Mouse (Mus musculus) ES-E14 (cell line): ENCODE measurements around the gene Iqgap1. TPM values are rescaled to one million over a fixed set of nuclear protein-coding genes. Genes with fewer than 3 reads are reported as not detected.
"Not testable (repeated sequence)": the region's sequence is repeated elsewhere in the genome, so short reads cannot be mapped to it uniquely, and the experiment has no call there.

Experiments used
- DNase-seq: peaks from one replicate; pipeline ENCODE4 v3.0.0-alpha.2; 2013; ENCODE audit warnings: low read depth, low spot score
- H3K27ac ChIP-seq: 2 replicates; pipeline ENCODE4 v1.5.1; 2012; ENCODE audit warnings: low read depth, mild to moderate bottlenecking, low read length, moderate library complexity, mixed read lengths; ENCODE audit not compliant: poor library complexity, insufficient read depth, severe bottlenecking
- H3K36me3 ChIP-seq: 2 replicates; pipeline ENCODE4 v1.6.1; 2012; ENCODE audit warnings: mild to moderate bottlenecking, low read length, moderate library complexity, mixed read lengths; ENCODE audit not compliant: control insufficient read depth, poor library complexity, insufficient read depth, severe bottlenecking
- H3K4me1 ChIP-seq, 2 experiments: fragments of 150-350 bp in 1 of 2; sonication (generic) in 1 of 2; 2 replicates each; pipeline ENCODE4 v1.6.1; 2012; ENCODE audit warnings: low read length in 2 of 2, mild to moderate bottlenecking in 1 of 2, mixed read lengths in 1 of 2; ENCODE audit not compliant: control insufficient read depth in 2 of 2, insufficient read depth in 2 of 2, poor library complexity in 1 of 2
- H3K4me3 ChIP-seq, 2 experiments: fragments of 150-350 bp in 1 of 2; sonication (generic) in 1 of 2; 2 replicates each; pipeline ENCODE4 v1.5.1; 2012; ENCODE audit warnings: low read length in 2 of 2, low read depth in 1 of 2, mild to moderate bottlenecking in 1 of 2, mixed read lengths in 1 of 2; ENCODE audit not compliant: insufficient read depth in 1 of 2, poor library complexity in 1 of 2, severe bottlenecking in 1 of 2
- H3K9ac ChIP-seq: 2 replicates; pipeline ENCODE4 v1.6.1; 2012; ENCODE audit warnings: low read depth, mild to moderate bottlenecking, low read length, mixed read lengths; ENCODE audit not compliant: poor library complexity, insufficient read depth, severe bottlenecking
- H3K9me3 ChIP-seq: fragments of 150-350 bp; sonication (generic); 2 replicates; pipeline ENCODE4 v1.6.1; 2012; ENCODE audit warnings: low read depth, mild to moderate bottlenecking, low read length; ENCODE audit not compliant: control insufficient read depth, insufficient read depth
- CHD2 ChIP-seq: IDR thresholded peaks from 2 replicates; pipeline ENCODE4 v1.6.1; 2014; ENCODE audit warnings: mild to moderate bottlenecking, low read depth, low read length, inconsistent platforms
- HCFC1 ChIP-seq: IDR thresholded peaks from 2 replicates; pipeline ENCODE4 v1.6.1; 2012; ENCODE audit warnings: low read length, inconsistent platforms, borderline replicate concordance; ENCODE audit not compliant: insufficient read depth
- MAFK ChIP-seq: IDR thresholded peaks from 2 replicates; pipeline ENCODE4 v1.6.1; 2014; ENCODE audit warnings: mild to moderate bottlenecking, low read depth, low read length, inconsistent platforms; ENCODE audit not compliant: insufficient read depth
- ZC3H11A ChIP-seq: IDR thresholded peaks from 2 replicates; pipeline ENCODE4 v1.6.1; 2012; ENCODE audit warnings: low read depth, mild to moderate bottlenecking, inconsistent platforms, low read length, borderline replicate concordance
- ZNF384 ChIP-seq: IDR thresholded peaks from 2 replicates; pipeline ENCODE4 v1.6.1; 2012; ENCODE audit warnings: low read depth, low read length, inconsistent platforms
- in situ Hi-C, 2 experiments: fragments of 600-800 bp; cut with MboI; formaldehyde crosslinking; loops; one replicate each; pipeline ENCODE4 v1.15.1; 2025; ENCODE audit warnings: low sequenced_read_pairs in 2 of 2, inconsistent platforms in 1 of 2; ENCODE audit not compliant: unreplicated experiment in 2 of 2
- total RNA-seq: library from RNA; depleted of rRNA; stranded (reverse); fragments of 300-350 nt; gene quantifications from 2 replicates; pipeline ENCODE4 v1.2.3, GENCODE M21; 2012

Iqgap1 gene
- total RNA-seq, 1 experiment: 135 TPM

DNA sequence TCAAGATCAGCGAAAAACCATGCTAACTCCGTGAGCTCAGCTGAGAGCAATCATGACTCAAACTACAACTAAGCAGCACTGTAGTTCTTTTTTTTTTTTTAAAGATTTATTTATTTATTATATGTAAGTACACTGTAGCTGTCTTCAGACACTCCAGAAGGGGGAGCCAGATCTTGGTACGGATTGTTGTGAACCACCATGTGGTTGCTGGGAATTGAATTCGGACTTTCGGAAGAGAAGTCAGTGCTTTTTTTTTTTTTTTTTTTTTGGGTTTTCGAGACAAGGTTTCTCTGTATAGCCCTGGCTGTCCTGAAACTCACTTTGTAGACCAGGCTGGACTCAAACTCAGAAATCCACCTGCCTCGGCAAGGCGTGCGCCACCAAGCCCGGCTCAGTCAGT is 76.7 kb downstream of the Iqgap1 start:
- Histone ChIP-seq H3K4me1 (peaks cover 14 to 18% of the 10 kb centered on the region in 2 experiments), H3K36me3 (peaks cover 30% of the 10 kb centered on the region)
- H3K9me3 ChIP-seq, H3K9ac ChIP-seq, in situ Hi-C loops, H3K4me3 ChIP-seq, DNase-seq, H3K27ac ChIP-seq: not testable (repeated sequence)
- 0 out of 2 replicates have a peak, but pooled peaks have one; percentile 65 for TF ChIP-seq ZNF384

DNA sequence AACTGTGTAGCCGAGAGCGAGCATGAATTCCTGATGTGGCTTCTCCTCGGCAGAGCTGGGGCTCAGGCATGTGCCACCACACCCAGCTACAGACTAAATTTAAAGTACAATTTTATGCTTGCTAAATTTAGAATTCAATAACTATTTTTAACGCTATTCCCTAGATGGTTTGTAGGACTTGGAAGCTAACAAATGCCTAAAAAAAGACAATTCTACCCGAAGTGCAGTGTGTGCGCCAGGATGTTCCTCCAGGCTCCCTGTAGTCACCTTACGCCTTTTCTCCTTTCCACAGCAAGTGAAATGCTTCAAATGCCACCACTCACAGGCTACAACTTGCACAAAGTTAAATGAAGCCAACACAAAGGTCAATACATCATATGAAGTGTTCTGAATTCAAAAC is 78.4 kb downstream of the Iqgap1 start:
- no peak for DNase-seq
- Histone ChIP-seq H3K9ac (no peak overlapping the region), H3K4me1 (peaks cover 17 to 21% of the 10 kb centered on the region in 2 experiments), H3K36me3 (peaks cover 37% of the 10 kb centered on the region), H3K4me3 (no peak overlapping the region), H3K9me3 (no peaks in the 10 kb centered on the region), H3K27ac (no peak overlapping the region)
- in situ Hi-C loops: no loop called here
- TF ChIP-seq ZNF384 (no peak), MAFK (no peak), CHD2 (no peak), HCFC1 (no peak), ZC3H11A (no peak)

DNA sequence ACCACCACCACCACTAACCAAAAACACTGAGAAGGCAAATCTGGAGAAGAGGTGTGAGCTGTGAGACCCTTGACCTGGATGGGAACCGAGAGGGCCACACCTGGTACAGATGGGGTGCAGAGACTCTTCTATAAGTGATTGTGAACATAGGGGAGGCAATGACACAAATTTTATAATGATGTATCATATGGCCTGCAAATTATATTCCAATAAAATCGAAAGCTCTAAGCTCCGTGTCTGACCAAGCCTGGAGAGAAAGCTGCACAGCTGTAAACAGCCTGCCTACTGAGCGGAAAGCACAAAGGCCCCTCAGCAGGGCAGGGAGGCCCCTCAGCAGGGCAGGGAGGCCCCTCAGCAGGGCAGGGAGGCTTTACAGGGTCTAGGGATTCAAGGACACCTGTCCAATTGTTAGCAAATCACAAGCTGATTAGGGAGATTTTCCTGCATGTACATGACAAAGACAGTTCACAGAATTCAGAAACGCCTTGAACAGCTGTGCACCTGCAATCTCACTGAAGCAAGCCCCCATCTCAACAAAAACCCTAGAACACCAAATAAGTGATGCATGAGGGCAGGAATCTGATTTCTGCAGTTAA is 79.5 kb downstream of the Iqgap1 start:
- peak overlapping the region; percentile 87 for H3K27ac ChIP-seq
- in situ Hi-C loops: no loop called here
- peaks cover 34% of the 10 kb centered on the region for H3K36me3 ChIP-seq
- TF ChIP-seq CHD2 (peak; percentile 67; the same call in 1 of the 2 replicates), MAFK (no peak)
- H3K9me3 ChIP-seq: no peaks in the 10 kb centered on the region
- H3K4me1 ChIP-seq: peaks cover 17 to 21% of the 10 kb centered on the region in 2 experiments
- peak; percentile 76 for DNase-seq
- H3K4me3 ChIP-seq: no peak overlapping the region
- H3K9ac ChIP-seq: no peak overlapping the region

DNA sequence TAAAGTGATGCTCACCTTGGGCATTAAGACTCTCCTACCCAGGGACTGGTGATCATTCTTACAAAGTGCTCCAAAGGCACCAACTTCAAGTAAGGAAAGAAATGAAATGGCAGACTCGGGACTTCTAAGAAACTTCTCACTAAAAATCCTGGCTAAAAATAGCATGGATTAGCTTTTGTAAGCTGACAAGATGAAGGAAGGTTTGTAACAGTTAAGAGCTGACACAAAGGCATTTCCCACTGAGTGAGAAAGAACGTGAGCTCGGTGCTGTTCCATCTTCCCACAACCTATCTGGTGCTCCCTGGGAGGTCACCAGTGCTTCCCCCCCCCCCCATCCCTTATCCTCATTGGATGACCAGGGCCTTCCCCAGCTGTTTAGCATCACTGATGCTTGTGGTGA is 80.0 kb downstream of the Iqgap1 start:
- no peak for DNase-seq
- no peaks in the 10 kb centered on the region for H3K9me3 ChIP-seq

DNA sequence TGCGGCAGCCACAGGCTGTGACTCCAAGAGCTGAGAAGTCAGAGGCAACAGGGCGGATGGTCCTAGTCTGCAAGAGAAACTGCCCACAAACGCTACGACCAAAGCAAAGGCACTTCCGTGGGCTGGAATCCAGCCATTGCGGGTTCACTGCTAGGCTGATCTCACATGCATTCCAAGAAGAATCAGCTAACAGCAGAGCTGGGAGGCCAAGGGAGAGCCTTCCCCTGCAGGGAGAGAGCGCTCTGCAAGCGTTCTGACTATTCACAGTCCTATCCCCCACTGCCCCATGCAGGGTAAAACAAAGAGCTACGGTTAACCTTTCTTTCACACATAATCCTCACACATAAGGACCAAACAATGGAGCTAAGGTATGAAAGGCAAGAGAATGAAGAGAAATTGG is 80.5 kb downstream of the Iqgap1 start:
- Histone ChIP-seq H3K27ac (peak overlapping the region; percentile 90), H3K36me3 (peaks cover 28% of the 10 kb centered on the region), H3K4me1 (peaks cover 17 to 21% of the 10 kb centered on the region in 2 experiments), H3K9me3 (no peaks in the 10 kb centered on the region), H3K4me3 (no peak overlapping the region), H3K9ac (0 out of 2 replicates have a peak overlapping the region, but pooled peaks have one; percentile 23)
- TF ChIP-seq HCFC1 (no peak), MAFK (no peak), ZNF384 (no peak), CHD2 (no peak)
- in situ Hi-C loops: no loop called here
- peak; percentile 54 for DNase-seq

More for the DNA sequence above, 80.0 kb downstream of the Iqgap1 start:
- Histone ChIP-seq H3K9ac (no peak overlapping the region), H3K4me3 (no peak overlapping the region), H3K36me3 (peaks cover 28% of the 10 kb centered on the region), H3K27ac (peak overlapping the region; percentile 87), H3K4me1 (peaks cover 17 to 21% of the 10 kb centered on the region in 2 experiments)
- no peak for TF ChIP-seq HCFC1
- TF ChIP-seq MAFK: no peak
- no peak for TF ChIP-seq ZNF384
- TF ChIP-seq ZC3H11A: no peak
- in situ Hi-C loops: no loop called here
